Comparison of ENCODE assay signal across 14 mouse cellular contexts in the genomic region with DNA sequence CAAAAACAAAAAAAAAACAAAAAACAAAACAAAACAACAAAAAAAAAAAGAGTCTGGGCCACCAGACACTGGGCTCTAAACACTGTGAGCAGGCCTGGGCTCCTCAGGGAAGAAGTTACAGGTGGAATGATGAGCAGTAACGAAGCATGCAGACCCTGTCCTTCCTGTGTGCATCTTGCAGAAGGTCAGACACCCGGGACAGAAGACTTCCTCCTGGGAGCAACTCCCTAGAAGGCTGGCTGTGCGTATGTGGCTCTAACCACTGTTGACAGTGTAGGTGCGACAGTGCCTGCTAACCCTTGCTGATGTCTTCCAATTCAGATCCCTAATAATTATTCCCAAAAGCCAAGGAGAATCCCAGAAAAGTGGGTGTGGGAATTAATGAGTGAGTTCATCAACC.
DNase-seq lines count a peak whose midpoint lies in the region; ATAC-seq and TF ChIP-seq lines count a peak whose summit lies in the region.
"Had no signal": no experiment of that assay in that cellular context is flagged by ENCODE, and none has a peak within 500 bp of the region (broad histone marks: within the 10 kb centered on the region; RNA-seq: fewer than 3 reads in every experiment).

No protein-coding gene starts in this region.

- no peak overlapping the region for H3K9ac ChIP-seq in lung, embryonic 15.5 days
- 0 out of 2 replicates have a peak overlapping the region, but pooled peaks have one; percentile 12 for H3K9ac ChIP-seq in forebrain, embryonic 13.5 days
- H3K9ac ChIP-seq in liver, embryonic 12.5 days: no peak overlapping the region
- H3K9ac ChIP-seq: limb, embryonic 12.5 days; liver, postnatal 0 days; stomach, embryonic 15.5 days had no signal

- no peak overlapping the region for H3K4me2 ChIP-seq in lung, embryonic 15.5 days
- peak overlapping the region; percentile 4; the same call in 1 of the 2 replicates for H3K4me2 ChIP-seq in forebrain, embryonic 13.5 days
- H3K4me2 ChIP-seq in liver, embryonic 12.5 days: no peak overlapping the region

- TF ChIP-seq POLR2A in lung, adult 2 months (IDR thresholded peaks at IDR 0.05; ENCODE audit: borderline replicate concordance, extremely low read depth, low read depth, low read length): no peak

- no peak overlapping the region for H3K4me3 ChIP-seq in lung, embryonic 15.5 days
- H3K4me3 ChIP-seq in lung, adult 2 months (replicated peaks; ENCODE audit: extremely low read depth, low read depth, low read length): no peak overlapping the region
- H3K4me3 ChIP-seq in forebrain, embryonic 13.5 days: no peak overlapping the region
- H3K4me3 ChIP-seq in liver, embryonic 12.5 days: no peak overlapping the region
- no peak overlapping the region for H3K4me3 ChIP-seq in heart, embryonic 10.5 days
- H3K4me3 ChIP-seq: limb, embryonic 12.5 days; stomach, embryonic 15.5 days had no signal

- ATAC-seq in lung, embryonic 15.5 days (ENCODE audit: borderline replicate concordance, extremely low read depth, low FRiP score, low TSS enrichment): no peak
- no peak for ATAC-seq in forebrain, embryonic 13.5 days
- no peak for ATAC-seq in liver, embryonic 12.5 days
- ATAC-seq: liver, postnatal 0 days had no signal

- WGBS in lung, embryonic 15.5 days: 60% methylated on average over 4 of the region's 4 CpGs
- WGBS in lung, adult 2 months: 66% methylated on average over 4 of the region's 4 CpGs
- 9% methylated on average over 4 of the region's 4 CpGs for WGBS in forebrain, embryonic 13.5 days
- WGBS in liver, embryonic 12.5 days (ENCODE audit: insufficient replicate concordance): 46% methylated on average over 4 of the region's 4 CpGs
- WGBS in heart, embryonic 10.5 days: 61% methylated on average over 4 of the region's 4 CpGs

- H3K27ac ChIP-seq in lung, embryonic 15.5 days: peak overlapping the region; percentile 37; the same call in 1 of the 2 replicates
- peak overlapping the region; percentile 85 for H3K27ac ChIP-seq in forebrain, embryonic 13.5 days
- H3K27ac ChIP-seq in liver, embryonic 12.5 days: no peak overlapping the region
- H3K27ac ChIP-seq in heart, embryonic 10.5 days: no peak overlapping the region
- H3K27ac ChIP-seq: limb, embryonic 12.5 days; stomach, embryonic 15.5 days had no signal

- peaks cover 3% of the 10 kb centered on the region; the same call in 1 of the 2 replicates for H3K4me1 ChIP-seq in lung, embryonic 15.5 days
- H3K4me1 ChIP-seq in lung, adult 2 months (ENCODE audit: control insufficient read depth, insufficient read depth, low read length): no peaks in the 10 kb centered on the region
- peaks cover 35% of the 10 kb centered on the region for H3K4me1 ChIP-seq in forebrain, embryonic 13.5 days
- H3K4me1 ChIP-seq in liver, embryonic 12.5 days: no peaks in the 10 kb centered on the region
- H3K4me1 ChIP-seq in heart, embryonic 10.5 days: no peaks in the 10 kb centered on the region

- H3K36me3 ChIP-seq in lung, embryonic 15.5 days: no peaks in the 10 kb centered on the region
- no peaks in the 10 kb centered on the region for H3K36me3 ChIP-seq in forebrain, embryonic 13.5 days (ENCODE audit: poor library complexity, severe bottlenecking)
- H3K36me3 ChIP-seq in liver, embryonic 12.5 days: no peaks in the 10 kb centered on the region
- no peaks in the 10 kb centered on the region for H3K36me3 ChIP-seq in heart, embryonic 10.5 days
- H3K36me3 ChIP-seq: limb, embryonic 12.5 days; stomach, embryonic 15.5 days had no signal

- TF ChIP-seq CTCF in lung, adult 2 months (IDR thresholded peaks at IDR 0.05; ENCODE audit: insufficient read depth, low read length): no peak

- no peaks in the 10 kb centered on the region for H3K27me3 ChIP-seq in lung, embryonic 15.5 days
- H3K27me3 ChIP-seq in forebrain, embryonic 13.5 days: peaks cover 3% of the 10 kb centered on the region; the same call in 1 of the 2 replicates
- no peaks in the 10 kb centered on the region for H3K27me3 ChIP-seq in liver, embryonic 12.5 days (replicated peaks)
- no peaks in the 10 kb centered on the region for H3K27me3 ChIP-seq in heart, embryonic 10.5 days (ENCODE audit: insufficient read depth, poor library complexity, severe bottlenecking)
- H3K27me3 ChIP-seq: limb, embryonic 12.5 days; stomach, embryonic 15.5 days had no signal

- H3K9me3 ChIP-seq in lung, embryonic 15.5 days: no peaks in the 10 kb centered on the region
- H3K9me3 ChIP-seq in forebrain, embryonic 13.5 days (replicated peaks): no peaks in the 10 kb centered on the region
- no peaks in the 10 kb centered on the region for H3K9me3 ChIP-seq in liver, embryonic 12.5 days (replicated peaks)
- H3K9me3 ChIP-seq in heart, embryonic 10.5 days: no peaks in the 10 kb centered on the region
- H3K9me3 ChIP-seq: limb, embryonic 12.5 days; stomach, embryonic 15.5 days had no signal

- DNase-seq in lung, adult 2 months: no peak
- peak; percentile 5 for DNase-seq in mesoderm, embryonic 11.5 days (ENCODE audit: low read depth, low spot score)
- peak; percentile 22 for DNase-seq in retina, postnatal 1 day
- DNase-seq in heart, embryonic 10.5 days (ENCODE audit: low spot score): no peak
- DNase-seq: heart, postnatal 36 days; kidney, adult 8-10 months; layer of hippocampus, adult 9-11 months; liver, postnatal 0 days; right cerebral cortex, postnatal 4 days had no signal

Comparison
In these comparisons a context has a peak if more than half of its experiments do, and no peak if none do; other contexts are left out.
1. H3K27ac ChIP-seq: peak in lung, embryonic 15.5 days (single experiment) and forebrain, embryonic 13.5 days (single experiment); none in liver, embryonic 12.5 days (single experiment) and heart, embryonic 10.5 days (single experiment).
2. DNase-seq: peak in mesoderm, embryonic 11.5 days (single experiment) and retina, postnatal 1 day (single experiment); none in lung, adult 2 months (single experiment) and heart, embryonic 10.5 days (single experiment).